Mouse (Mus musculus) ZHBTc4 (cell line): ENCODE measurements around the gene Sh3pxd2a.
A peak's percentile ranks its signal among the peaks of the same experiment; 100 is the strongest.

Experiments used
- DNase-seq: peaks from one replicate; pipeline ENCODE4 v3.0.0-alpha.2; 2011; ENCODE audit warnings: low read depth, low spot score

The Sh3pxd2a gene

DNA sequence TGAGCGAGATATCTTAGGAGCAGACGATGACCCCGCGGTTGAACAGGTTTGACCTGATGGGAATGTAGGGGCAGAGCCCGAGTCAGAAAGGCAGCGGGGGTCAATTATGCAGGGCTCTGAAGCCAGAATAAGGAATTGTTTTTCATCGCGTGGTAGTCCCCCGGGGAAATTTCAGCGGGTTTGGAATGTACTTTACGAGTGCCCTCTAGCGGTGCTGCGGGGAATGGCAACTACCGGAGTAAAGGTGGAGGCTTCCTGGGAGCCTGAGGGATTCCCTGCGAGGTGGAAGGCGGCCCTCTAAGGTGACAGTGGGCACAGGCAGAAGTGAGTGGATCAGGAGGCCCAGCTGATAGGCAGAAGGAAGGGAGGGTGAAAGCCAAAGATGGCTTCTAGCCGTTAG, 125.0 kb downstream of the Sh3pxd2a start:
- peak; percentile 85 for DNase-seq

DNA sequence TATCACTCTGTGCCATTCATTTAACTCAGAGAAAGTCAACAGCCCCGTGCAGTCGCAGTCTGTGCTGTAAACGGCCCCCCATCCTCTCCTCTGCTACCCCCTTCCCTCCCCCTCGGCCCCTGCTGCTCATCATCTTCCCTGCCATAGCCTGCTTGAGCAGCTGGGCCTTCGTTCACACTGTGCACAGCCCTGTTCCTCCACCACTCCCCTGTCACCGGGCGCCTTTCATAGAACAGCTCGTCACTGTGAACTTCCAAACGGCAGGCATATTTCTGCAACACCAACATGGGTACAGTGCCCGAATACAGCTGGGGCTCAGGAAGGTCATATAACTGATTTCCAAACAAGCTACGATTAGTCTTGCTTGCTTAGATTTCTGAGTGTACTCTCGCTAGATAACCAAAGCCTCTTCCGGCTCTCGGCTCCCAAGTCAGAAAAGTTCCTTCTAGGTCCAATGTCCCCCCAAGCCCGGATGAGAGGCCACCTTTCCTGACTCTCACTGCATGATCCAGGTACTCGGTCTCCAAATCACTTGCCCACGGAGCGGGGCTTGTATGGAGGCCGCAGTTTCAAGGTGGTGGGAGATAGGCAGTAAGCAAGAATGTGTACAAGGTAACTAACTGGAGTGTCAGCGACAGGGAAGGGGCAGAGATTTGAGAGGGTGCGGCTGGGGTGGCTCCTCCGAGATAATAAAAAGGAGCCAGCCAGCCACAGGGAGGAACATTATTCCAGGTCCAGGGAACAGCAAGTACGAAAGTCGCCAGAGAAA, 125.6 kb downstream of the Sh3pxd2a start:
- no peak for DNase-seq

DNA sequence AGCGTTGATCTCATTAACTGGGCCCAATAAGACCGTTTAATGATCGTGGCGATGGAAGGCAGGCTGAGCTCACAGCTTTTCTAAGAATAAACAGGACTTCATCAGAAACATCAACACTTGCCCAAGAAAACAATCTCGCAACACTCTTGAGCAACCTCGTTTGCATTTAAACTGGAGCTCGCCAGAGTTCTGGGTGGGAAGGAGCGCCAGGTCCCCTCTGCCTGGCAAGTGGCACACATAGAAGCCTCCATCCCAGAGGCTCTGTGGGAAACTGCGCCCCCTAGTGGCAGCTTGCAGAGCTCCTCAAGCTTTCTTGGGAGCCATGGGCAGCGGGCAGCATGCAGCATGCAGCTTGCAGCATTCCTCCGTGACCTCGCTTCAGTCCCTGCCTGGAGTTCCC, 126.5 kb downstream of the Sh3pxd2a start:
- DNase-seq, result peak; percentile 92

DNA sequence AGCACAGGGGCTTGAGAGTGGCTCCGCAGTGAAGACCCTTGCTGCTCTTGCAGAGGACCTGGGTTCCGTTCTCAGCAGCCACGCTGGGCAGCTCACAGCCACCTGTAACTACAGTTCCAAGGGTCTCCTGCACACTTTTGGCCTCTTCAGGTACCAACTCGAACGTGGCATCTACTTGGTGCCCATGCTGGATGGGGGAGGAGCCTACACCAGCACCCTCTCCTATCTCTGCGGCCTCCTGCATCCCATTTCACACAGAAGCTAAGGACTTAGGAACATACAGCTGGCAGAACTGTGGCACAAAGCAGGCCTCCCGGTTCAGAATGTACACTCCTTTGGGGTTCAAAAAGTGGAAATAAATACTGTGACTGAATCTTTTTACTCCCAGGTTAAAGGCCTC, 127.0 kb downstream of the Sh3pxd2a start:
- no peak for DNase-seq

DNA sequence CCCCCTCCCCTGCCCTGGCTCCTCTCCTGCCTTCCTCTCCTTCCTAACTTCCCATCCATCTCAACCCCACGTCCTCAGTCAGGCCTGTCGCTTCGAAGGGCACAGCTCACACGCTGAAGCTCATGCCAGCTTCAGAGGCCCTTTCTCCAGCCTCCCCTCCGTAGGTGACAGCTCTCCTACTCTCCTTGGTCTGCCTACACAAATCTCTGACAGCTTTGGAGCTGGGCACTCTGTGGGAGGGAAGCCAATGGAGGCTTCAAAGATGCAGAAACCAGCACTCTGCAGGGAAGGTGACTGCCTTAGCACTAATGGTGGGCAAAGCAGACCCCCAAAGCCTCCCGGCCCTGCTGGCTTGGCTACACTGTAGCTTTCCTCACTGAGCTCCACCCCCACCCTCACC, 128.9 kb downstream of the Sh3pxd2a start:
- DNase-seq, result no peak

DNA sequence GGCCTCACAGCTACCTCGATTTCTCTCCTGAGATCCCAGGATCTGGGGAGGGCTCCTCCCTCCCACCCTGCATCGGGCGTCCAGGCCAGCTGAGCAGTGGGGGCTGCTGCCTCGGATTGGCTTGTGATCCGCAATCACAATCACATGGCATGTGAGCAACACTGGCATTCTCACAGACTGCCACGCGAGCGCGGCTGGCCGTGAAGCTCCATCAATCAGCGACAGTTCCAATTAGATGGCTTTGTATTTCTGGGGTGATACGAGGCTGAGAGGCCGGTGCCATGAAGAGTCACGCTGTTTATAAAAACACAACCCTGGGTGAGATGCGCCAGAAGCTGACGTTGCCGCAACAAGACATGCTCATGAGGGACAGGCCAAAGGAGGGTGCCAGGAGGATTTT, 129.5 kb downstream of the Sh3pxd2a start:
- DNase-seq, result no peak

DNA sequence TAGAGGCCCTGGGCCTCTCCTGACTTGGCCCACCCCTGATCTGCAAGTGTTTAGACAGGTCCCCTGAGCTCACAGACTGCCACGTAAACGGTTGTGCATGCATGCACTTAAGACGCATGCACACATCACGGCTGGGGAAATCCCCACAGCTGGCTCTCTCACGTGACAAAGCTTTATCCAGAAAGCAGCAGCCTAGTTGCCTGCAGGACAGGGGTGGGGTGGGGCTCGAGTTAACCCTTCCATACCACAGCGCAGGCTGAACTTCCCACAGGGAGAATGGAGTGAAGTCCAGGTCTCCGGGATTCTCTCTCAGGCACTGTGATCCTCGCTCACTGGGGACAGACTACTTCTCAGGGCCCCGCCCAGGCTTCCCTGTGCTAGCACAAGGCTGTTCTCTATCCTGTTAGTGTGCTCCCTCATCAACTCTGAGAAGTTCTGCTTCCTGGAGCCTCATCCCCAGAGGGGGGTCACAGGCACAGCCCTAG, 133.4 kb downstream of the Sh3pxd2a start:
- DNase-seq, result peak; percentile 96

DNA sequence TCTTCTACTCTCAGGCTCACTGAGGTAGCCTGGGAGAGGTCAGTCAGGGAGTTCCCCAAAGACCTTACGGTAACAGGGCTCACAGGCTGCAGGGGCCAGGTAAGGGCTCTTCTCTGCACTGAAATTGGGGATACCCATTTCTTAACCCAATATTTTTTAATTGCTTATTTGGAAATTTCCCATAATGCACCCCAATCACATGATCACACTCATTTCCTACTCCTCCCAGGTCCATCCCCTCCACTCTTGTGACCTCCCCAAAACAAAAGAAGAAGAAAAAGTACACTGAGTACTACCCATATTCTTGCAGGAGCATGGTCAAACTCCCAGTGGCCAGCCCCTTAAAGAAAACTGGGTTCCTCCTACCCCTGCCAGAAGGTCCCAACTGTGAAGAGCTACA, 135.1 kb downstream of the Sh3pxd2a start:
- no peak for DNase-seq

DNA sequence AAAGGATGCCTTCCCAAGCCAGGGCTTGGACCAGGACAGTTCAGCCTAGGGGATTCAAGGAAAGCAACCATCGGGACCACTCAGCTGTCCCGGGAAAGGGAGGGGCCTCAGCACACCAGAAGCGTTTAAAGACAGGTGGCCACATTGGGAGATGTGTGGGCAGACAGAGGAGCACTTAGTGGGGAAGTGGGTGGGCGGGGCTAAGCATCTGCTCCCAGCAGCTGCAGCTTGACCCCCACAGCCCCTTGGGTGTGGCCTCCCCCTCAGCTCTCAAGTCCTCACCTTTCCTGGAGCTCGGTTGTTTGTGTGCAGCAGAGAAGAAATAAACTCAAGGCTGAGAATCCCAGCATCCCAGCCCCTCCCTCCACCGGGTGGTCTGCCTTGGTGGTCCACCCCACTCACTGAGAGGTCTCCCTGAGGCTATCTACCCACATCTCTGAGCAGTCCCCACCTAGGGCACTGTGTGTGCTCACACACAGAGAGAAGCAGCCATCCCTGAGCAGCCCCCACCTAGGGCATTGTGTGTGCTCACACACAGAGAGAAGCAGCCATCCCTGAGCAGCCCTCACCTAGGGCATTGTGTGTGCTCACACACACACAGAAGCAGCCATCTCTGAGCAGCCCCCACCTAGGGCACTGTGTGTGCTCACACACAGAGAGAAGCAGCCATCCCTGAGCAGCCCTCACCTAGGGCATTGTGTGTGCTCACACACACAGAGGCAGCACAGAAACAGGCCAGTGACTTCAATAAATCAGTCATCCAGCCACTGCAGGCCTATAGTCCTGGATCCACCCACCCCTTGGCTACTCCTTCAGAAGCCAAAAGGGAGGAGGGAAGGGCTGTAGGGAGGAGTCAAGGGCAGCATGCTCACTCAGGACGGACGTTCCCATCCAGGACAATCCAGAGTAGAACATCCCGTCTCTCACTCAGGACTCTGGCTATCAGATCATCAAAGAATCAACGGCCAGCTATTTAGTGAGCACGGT, 136.0 kb downstream of the Sh3pxd2a start:
- peak; percentile 85 for DNase-seq

DNA sequence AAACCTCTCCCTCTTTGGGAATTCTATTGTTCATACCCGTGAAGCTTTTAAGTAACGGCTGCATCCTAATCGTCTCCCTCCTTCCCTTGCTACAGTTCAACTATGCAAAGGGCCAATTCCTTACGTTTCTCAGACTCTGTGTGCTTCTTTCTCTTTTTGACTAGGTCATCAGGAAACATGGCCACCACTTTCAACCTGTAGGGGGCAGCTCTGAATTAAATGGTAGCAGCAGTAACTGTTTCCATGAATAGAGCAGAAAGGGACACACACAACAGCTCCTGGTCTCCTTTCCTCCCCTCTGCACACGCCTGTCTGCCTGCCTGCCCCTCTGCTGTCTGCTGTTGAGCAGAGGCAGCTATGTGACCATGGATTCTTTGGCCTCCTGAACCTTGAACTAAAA, 138.3 kb downstream of the Sh3pxd2a start:
- DNase-seq, result peak; percentile 89

DNA sequence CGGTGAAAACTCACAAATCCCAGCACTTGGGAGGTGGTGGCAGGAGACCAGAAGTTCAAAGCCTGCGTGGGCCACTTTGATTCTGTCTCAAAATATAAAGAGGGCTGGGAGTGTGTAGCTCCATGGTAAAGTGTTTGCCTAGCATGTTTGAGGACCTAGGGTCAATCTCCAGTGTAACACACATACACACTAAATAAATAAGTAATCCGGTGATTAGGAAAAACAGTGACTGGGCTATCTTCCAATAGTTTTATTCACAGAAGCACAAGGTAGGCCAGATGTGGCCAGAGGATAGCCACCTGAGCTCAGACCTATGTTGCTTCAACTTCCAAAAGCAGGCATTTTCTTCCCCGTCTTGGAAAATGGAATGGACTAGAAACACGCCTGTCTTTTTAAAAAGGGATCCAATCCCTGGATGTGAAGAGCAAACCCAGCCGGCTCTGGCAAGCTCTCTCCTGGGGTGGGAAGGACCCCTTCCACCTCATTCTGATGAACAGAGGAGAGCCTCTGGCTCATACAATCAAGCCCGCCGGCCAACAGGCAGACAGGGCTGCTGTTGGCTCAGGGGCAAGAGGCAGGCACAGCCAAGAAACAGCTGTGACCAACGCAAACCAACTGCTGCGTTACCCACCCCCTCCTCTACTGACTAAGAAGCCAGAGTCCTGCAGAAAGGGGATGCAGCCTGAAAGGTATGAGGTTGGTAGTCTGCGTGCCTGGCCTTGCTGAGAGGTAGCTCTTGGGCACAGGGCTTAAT, 140.9 kb downstream of the Sh3pxd2a start:
- no peak for DNase-seq

DNA sequence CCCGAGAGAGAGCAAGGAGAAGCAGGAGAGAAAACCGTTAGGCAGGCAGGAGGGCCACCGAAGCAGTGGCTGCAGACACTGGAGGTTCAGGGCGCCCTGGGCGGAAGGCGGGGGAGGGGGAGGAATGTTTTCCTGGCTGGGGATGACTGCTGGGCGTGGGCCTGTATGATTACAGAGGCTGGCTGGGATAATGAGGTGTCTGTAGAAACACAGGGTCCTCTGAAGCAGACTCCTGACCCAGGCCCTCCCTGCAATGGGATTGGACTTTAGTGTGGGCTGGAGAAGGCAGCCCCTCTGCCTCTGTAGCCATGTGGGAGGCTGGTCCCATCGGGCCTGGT, 143.9 kb downstream of the Sh3pxd2a start:
- DNase-seq, result no peak

DNA sequence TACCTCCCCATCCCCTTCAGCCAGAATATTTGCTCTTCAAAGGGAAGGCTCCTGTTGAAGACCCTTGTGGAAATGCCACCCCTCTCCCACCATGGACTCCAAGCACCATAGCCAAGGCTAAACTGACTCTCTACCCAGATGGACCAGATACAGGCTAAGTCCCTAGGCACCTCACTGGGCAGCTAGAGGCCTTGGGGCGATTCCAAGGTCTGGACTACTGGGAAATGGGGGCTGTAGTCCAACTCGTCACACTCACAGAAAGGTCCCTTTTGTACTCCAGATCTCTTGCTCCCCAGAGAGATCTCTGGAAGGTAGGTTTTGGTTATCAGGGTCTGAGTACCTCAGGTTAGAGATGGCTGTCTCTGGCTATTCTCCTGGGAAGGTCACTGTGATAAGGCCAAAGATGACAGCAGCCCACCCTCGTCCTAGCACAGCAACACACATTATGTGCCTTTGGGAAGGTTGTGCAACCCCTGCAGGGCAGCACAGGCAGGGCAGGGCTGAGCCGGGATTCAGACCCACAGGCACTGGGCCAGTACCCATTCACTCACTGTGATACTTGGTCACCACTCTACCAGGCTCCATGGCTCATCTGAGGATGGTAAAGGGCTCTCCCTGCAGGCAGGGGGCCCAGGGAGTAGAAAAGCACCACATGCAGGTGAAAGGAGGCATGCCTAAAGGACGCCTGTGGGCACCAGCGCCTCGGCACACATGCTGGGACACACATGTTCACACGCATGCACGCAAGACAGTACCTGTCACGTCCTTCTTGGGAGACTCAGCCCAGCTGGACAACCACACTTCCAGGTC, 144.5 kb downstream of the Sh3pxd2a start:
- no peak for DNase-seq

DNA sequence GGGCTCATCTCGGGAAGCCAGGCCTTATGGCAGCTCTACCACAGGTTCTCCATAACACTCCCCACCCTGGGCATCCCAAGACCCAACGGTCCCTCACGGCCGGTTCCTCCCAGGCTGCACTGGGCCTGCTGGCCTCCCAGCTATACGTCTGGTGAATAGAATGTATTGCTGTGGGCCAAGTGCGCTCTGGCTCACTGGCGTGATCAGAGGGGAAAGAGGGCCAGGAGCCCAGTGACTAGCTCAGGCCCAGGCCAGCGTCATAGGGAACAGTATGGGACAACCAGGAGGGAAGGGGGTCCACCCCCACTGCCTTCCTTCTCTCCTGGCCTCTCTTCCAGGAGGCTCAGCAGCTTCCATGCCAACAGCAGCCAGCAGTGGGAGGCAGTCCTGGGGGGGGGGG, 145.1 kb downstream of the Sh3pxd2a start:
- DNase-seq, result no peak

DNA sequence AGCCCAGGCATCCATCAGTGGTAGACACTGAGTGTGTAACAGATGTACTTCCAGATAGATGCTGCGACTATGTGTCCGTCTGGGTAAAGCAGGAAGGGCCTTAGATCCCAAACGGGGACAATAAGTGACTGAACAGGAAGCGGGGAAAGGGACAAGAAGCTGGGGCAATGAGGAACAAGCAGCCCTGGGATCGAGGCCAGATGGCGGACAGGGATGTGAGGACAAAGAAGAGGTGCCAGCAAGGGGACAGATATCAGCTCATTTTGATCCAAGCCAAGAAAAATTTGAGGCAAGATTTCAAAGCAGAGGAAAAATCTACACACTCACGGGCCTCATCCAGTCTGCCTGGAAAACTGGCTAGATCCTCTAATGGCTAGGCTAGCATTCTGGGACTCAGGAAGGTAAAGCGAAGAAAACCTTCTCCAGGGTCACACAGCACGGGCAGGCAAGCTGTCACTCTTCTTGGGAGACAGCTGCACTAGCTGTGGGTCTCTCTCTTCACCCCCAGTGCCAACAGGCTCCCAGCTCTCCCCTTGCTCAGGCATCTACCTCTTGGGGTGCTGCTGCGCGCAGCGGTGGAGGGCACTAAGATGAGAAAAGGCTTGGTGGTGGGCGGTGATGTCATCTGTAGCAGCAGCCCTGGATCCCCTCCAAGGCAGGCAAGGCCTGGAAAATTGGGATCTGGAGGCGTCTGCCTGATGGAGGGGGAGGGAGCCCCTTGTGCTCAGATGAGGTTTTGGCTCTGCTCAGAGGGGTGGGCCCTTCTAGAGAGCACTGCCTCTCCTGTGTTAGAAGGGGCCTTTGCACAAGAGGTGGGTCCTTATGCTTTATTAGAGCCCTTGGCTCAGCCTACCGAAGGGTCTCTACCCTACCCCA, 146.9 kb downstream of the Sh3pxd2a start:
- DNase-seq, result no peak

DNA sequence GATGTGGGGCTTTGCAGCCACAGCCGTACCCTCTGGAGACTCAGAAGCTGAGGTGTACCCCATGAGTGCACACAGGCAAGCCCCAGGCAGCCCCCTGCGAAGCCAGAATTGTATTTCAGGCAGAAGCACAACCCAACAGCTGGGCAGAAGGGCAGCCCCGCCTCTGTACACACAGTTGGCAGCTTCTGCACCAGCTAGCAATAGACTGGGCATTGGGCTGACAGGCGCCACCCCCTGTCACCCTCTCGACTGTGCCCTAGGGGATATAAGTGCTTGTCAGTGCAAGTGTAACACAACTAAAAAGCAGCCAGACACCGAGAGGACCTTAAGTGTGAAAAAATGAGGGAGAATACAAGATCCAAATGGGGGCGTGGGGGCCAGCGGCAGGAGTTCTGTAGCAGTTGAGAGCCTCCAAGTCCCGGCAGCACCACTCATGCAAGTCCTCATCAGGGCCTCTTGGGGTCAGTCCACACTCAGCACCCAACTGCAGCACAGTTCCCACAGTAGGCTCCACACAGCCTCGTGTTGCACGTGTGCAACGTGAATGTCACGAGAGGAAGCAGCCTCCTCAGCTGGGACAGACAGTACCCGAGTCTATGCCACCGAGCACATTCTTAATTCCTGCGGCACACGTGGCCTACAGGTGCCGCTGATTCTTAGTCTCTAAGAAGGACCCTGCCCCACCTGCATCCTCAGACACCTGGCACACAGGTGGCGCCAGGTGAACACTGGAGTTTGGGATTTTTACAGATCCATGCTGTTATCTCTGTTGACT, 147.7 kb downstream of the Sh3pxd2a start:
- no peak for DNase-seq

DNA sequence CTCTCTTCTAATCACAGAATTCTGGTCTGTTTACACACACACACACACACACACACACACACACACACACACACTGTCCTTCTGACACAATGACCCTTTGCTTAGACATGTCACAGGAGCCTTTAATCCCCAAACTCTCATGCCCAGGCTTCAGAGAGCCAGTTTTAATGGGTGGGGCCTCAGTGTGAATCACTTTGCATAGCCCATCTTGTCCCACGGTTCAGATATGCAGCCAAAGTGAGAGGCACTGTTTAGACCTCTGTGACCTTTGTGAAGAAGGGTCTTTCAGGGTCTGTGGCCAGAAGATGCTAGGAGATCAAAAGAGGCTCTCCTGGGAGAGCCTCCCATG, 148.3 kb downstream of the Sh3pxd2a start:
- no peak for DNase-seq

DNA sequence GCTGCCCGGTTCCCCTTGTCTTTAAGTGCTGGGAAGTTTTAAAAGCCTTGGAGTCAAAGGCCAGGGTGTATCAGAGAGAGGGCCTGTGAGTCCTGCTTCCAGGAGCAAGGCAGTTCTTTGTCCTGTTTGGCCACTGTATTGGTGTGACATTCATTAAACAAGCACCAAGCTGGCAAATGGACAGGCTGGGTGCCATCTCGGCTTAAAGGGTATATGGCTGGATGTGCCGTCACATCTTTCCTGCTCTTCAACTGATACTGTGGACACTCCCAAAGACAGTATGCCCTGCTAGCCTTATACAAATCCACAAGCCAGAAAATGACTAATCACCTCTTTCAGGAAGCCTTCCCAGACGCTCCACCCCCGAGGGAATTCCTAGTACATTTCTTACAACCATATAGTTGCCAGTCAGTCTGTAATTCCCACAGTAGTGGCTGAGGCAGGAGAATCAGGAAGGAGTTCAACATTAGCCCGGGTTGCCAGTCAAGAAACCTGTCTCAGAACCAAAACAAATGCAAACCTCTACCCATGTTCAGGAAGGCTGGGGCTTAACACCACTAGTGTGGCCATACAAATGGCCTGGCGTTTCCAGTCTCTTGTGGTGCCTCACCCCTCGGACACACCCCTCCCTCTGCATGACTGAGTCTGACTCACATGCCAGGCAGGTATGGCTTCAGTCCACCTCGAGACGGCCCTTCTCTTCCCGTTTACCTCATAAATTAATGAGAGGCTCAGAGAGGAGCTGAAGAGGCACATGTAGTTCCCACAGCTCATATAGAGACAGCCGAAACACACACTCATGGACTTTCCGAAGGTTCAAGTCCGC, 148.9 kb downstream of the Sh3pxd2a start:
- DNase-seq, result no peak
